Mouse (Mus musculus) cerebellum, adult 18-20 months (tissue): ENCODE measurements at regions not wholly inside any gene's neighbourhood (a gene's known extent, or its start where the extent isn't known, plus 50 kb on each side); places are given as distances from the start of the nearest gene placed in this dataset.

Source experiments
- DNase-seq, 2 experiments: peaks; one replicate each; pipeline ENCODE4 v3.0.0; 2021

- no peak for DNase-seq
These were observed 617.2 kb downstream of the Rps29 start for GRCm38 (mm10) chr12:68541811-68542210.

GRCm38 (mm10) chr12:68500794-68501193, 658.2 kb downstream of the Rps29 start:
- DNase-seq, result no peak

- no peak for DNase-seq
These were observed 696.0 kb downstream of the Rps29 start for GRCm38 (mm10) chr12:68463032-68463431.

- no peak for DNase-seq
These were observed 700.8 kb downstream of the Rps29 start for GRCm38 (mm10) chr12:68458196-68458595.

- no peak for DNase-seq
These were observed 732.4 kb downstream of the Rps29 start for GRCm38 (mm10) chr12:68426601-68427000.

- no peak for DNase-seq
These were observed 734.0 kb downstream of the Rps29 start for GRCm38 (mm10) chr12:68425006-68425405.
